Comparison of ENCODE assay signal across 24 mouse cellular contexts in the genomic region with DNA sequence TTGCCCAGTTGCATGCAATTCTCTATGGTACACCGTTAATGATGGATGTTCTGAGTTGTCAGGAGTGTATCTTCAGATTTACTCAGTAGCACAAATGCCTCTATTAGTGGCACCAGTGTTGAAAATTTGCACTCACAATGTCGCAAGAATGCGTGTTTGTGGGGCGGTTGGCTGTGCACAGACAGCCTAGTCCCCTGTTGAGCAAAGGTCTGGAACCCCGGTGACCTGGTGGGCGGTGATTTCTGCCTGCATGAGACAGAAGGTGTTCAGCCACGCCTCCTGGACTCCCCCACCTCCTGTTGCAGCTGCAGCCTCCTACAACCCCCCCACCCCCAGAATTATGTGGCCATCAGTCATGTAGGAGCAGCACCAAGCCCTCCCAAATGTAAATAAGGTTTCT.
DNase-seq lines count a peak whose midpoint lies in the region; ATAC-seq and TF ChIP-seq lines count a peak whose summit lies in the region.
"Had no signal": no experiment of that assay in that cellular context is flagged by ENCODE, and none has a peak within 500 bp of the region (broad histone marks: within the 10 kb centered on the region; RNA-seq: fewer than 3 reads in every experiment).

No protein-coding gene starts in this region.

- 69% methylated on average over 7 of the region's 7 CpGs for WGBS in intestine, embryonic 14.5 days
- 77% methylated on average over 7 of the region's 7 CpGs for WGBS in intestine, postnatal 0 days
- WGBS in liver, embryonic 16.5 days (ENCODE audit: insufficient replicate concordance), result 58% methylated on average over 7 of the region's 7 CpGs
- WGBS in liver, embryonic 11.5 days, result 80% methylated on average over 7 of the region's 7 CpGs

- H3K4me2 ChIP-seq in intestine, embryonic 14.5 days (ENCODE audit: low read length), result no peak overlapping the region
- H3K4me2 ChIP-seq in intestine, postnatal 0 days (replicated peaks; ENCODE audit: low read depth), result no peak overlapping the region
- H3K4me2 ChIP-seq in liver, embryonic 16.5 days (ENCODE audit: low read depth, low read length), result no peak overlapping the region
- H3K4me2 ChIP-seq in liver, embryonic 11.5 days, result no peak overlapping the region
- H3K4me2 ChIP-seq: embryonic facial prominence, embryonic 12.5 days; forebrain, embryonic 13.5 days; forebrain, embryonic 15.5 days had no signal

- H3K27me3 ChIP-seq in intestine, embryonic 14.5 days (replicated peaks; ENCODE audit: control insufficient read depth, insufficient read depth, low read length), result no peaks in the 10 kb centered on the region
- no peaks in the 10 kb centered on the region for H3K27me3 ChIP-seq in intestine, postnatal 0 days (replicated peaks; ENCODE audit: control insufficient read depth, insufficient read depth, low read length)
- no peaks in the 10 kb centered on the region for H3K27me3 ChIP-seq in liver, embryonic 16.5 days (ENCODE audit: control insufficient read depth, insufficient read depth, low read depth, low read length)
- H3K27me3 ChIP-seq in liver, embryonic 11.5 days (replicated peaks; ENCODE audit: control insufficient read depth, insufficient read depth, low read length), result no peaks in the 10 kb centered on the region
- H3K27me3 ChIP-seq: CH12.LX; embryonic facial prominence, embryonic 12.5 days; forebrain, embryonic 13.5 days; forebrain, embryonic 15.5 days had no signal

- H3K27ac ChIP-seq in intestine, embryonic 14.5 days (ENCODE audit: low read depth), result no peak overlapping the region
- H3K27ac ChIP-seq in intestine, postnatal 0 days (ENCODE audit: low read depth, low read length), result no peak overlapping the region
- H3K27ac ChIP-seq in liver, embryonic 16.5 days (ENCODE audit: low read length), result no peak overlapping the region
- H3K27ac ChIP-seq in liver, embryonic 11.5 days (ENCODE audit: low read depth, low read length), result no peak overlapping the region
- H3K27ac ChIP-seq: embryonic facial prominence, embryonic 10.5 days; embryonic facial prominence, embryonic 12.5 days; forebrain, embryonic 13.5 days; forebrain, embryonic 15.5 days had no signal

- no peaks in the 10 kb centered on the region for H3K36me3 ChIP-seq in intestine, embryonic 14.5 days (ENCODE audit: control insufficient read depth, insufficient read depth, low read length)
- no peaks in the 10 kb centered on the region for H3K36me3 ChIP-seq in intestine, postnatal 0 days (ENCODE audit: control insufficient read depth, insufficient read depth)
- H3K36me3 ChIP-seq in liver, embryonic 16.5 days (ENCODE audit: control insufficient read depth, insufficient read depth), result no peaks in the 10 kb centered on the region
- H3K36me3 ChIP-seq in liver, embryonic 11.5 days (ENCODE audit: control insufficient read depth, insufficient read depth, low read length), result no peaks in the 10 kb centered on the region
- H3K36me3 ChIP-seq: embryonic facial prominence, embryonic 10.5 days; embryonic facial prominence, embryonic 12.5 days; forebrain, embryonic 15.5 days; G1E had no signal

- no peak for TF ChIP-seq CTCF in intestine, postnatal 0 days (IDR thresholded peaks at IDR 0.05; ENCODE audit: low read depth)

- no peaks in the 10 kb centered on the region for H3K9me3 ChIP-seq in intestine, embryonic 14.5 days (ENCODE audit: control insufficient read depth, low read length)
- no peaks in the 10 kb centered on the region for H3K9me3 ChIP-seq in intestine, postnatal 0 days (ENCODE audit: control insufficient read depth)
- no peaks in the 10 kb centered on the region for H3K9me3 ChIP-seq in liver, embryonic 16.5 days (replicated peaks; ENCODE audit: control insufficient read depth, low read length)
- no peaks in the 10 kb centered on the region for H3K9me3 ChIP-seq in liver, embryonic 11.5 days (ENCODE audit: control insufficient read depth, low read length)
- H3K9me3 ChIP-seq: embryonic facial prominence, embryonic 10.5 days; embryonic facial prominence, embryonic 12.5 days; forebrain, embryonic 13.5 days; forebrain, embryonic 15.5 days; G1E had no signal

- no peak overlapping the region for H3K9ac ChIP-seq in intestine, embryonic 14.5 days (ENCODE audit: low read length)
- no peak overlapping the region for H3K9ac ChIP-seq in intestine, postnatal 0 days (ENCODE audit: low read depth, low read length)
- no peak overlapping the region for H3K9ac ChIP-seq in liver, embryonic 16.5 days (ENCODE audit: low read depth, low read length)
- H3K9ac ChIP-seq in liver, embryonic 11.5 days (ENCODE audit: low read depth, low read length), result no peak overlapping the region
- H3K9ac ChIP-seq: embryonic facial prominence, embryonic 12.5 days; forebrain, embryonic 13.5 days; forebrain, embryonic 15.5 days had no signal

- peak; percentile 56 for DNase-seq in heart, adult 11 months
- no peak for DNase-seq in heart, postnatal 10 days
- peak; percentile 47 for DNase-seq in intestine, embryonic 14.5 days (ENCODE audit: low spot score)
- DNase-seq in liver, embryonic 11.5 days (ENCODE audit: low spot score), result no peak
- DNase-seq: adrenal gland, adult 8-10 months; adrenal gland, postnatal 14 days; adrenal gland, postnatal 36 days; B cell, adult 2 months; cerebellum, adult 11-12 months; cerebellum, adult 2 months; cerebellum, adult 9-10 months; cerebellum, postnatal 10 days; cerebellum, postnatal 25 days had no signal

- intact Hi-C loops in heart, postnatal 10 days (cut with DNase I), result no loop called here

- no peak overlapping the region for H3K4me3 ChIP-seq in intestine, embryonic 14.5 days (ENCODE audit: low read depth, low read length)
- no peak overlapping the region for H3K4me3 ChIP-seq in intestine, postnatal 0 days (ENCODE audit: low read depth, low read length)
- H3K4me3 ChIP-seq in liver, embryonic 16.5 days (ENCODE audit: low read depth, low read length), result no peak overlapping the region
- no peak overlapping the region for H3K4me3 ChIP-seq in liver, embryonic 11.5 days (ENCODE audit: low read depth, low read length)
- H3K4me3 ChIP-seq: embryonic facial prominence, embryonic 10.5 days; embryonic facial prominence, embryonic 12.5 days; forebrain, embryonic 13.5 days; forebrain, embryonic 15.5 days had no signal

- H3K4me1 ChIP-seq in intestine, embryonic 14.5 days (replicated peaks; ENCODE audit: control insufficient read depth, insufficient read depth, low read length), result no peaks in the 10 kb centered on the region
- no peaks in the 10 kb centered on the region for H3K4me1 ChIP-seq in intestine, postnatal 0 days (replicated peaks; ENCODE audit: control insufficient read depth, insufficient read depth, low read length)
- H3K4me1 ChIP-seq in liver, embryonic 16.5 days (ENCODE audit: control insufficient read depth, low read depth, low read length), result no peaks in the 10 kb centered on the region
- H3K4me1 ChIP-seq in liver, embryonic 11.5 days (replicated peaks; ENCODE audit: control insufficient read depth, insufficient read depth, low read length), result no peaks in the 10 kb centered on the region
- H3K4me1 ChIP-seq: embryonic facial prominence, embryonic 12.5 days; forebrain, embryonic 13.5 days; forebrain, embryonic 15.5 days had no signal

- no peak for ATAC-seq in intestine, embryonic 14.5 days (replicated peaks; ENCODE audit: low FRiP score, low TSS enrichment, low read depth)
- ATAC-seq in intestine, postnatal 0 days, result no peak
- ATAC-seq in liver, embryonic 16.5 days (ENCODE audit: low read depth), result peak; percentile 58
- ATAC-seq in liver, embryonic 11.5 days (replicated peaks; ENCODE audit: low FRiP score), result no peak
- ATAC-seq: activated CD4-positive, CD25-positive, alpha-beta regulatory T cell, adult 4 months; CD4-positive, CD25-positive, alpha-beta regulatory T cell, adult 4 months; forebrain, embryonic 13.5 days; forebrain, embryonic 15.5 days; Patski had no signal

Comparison
In these comparisons a context has a peak if more than half of its experiments do, and no peak if none do; other contexts are left out.
1. DNase-seq: peak in heart, adult 11 months (single experiment) and intestine, embryonic 14.5 days (single experiment); none in heart, postnatal 10 days (0 of 2) and liver, embryonic 11.5 days (single experiment).